Mouse (Mus musculus): ENCODE measurements at regions not wholly inside any gene's neighbourhood (a gene's known extent, or its start where the extent isn't known, plus 50 kb on each side); places are given as distances from the start of the nearest gene placed in this dataset.

- ATAC-seq (replicated peaks in 1 of 2; ENCODE audit: insufficient read depth in 1 of 2, low FRiP score in 2 of 2, low TSS enrichment in 1 of 2, low read depth in 1 of 2, poor library complexity in 2 of 2, severe bottlenecking in 2 of 2), result no peak
Observed at GRCm38 (mm10) chr11:114611690-114612089, 56.6 kb upstream of the Rpl38 start.

DNA sequence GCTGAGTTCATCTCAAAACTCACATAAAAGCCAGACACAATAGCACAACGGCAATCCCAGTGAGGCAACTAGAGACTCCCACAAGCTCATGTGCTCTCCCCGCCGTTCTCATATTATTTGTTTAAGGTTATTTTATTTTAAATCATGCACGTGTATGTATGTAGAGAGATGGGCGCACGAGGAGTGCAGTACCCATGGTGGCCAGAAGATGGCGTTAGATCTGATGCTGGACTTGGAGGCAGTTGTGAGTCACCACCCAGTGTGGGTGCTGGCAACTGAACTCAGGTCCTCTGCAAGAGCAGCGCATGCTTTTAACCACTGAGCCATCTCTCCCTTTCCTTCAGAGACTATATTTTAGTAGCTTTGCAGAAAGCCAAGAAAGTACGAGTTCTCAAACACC lies 60.3 kb upstream of the Rpl38 start:
- no peak for ATAC-seq (replicated peaks in 1 of 2; ENCODE audit: insufficient read depth in 1 of 2, low FRiP score in 2 of 2, low TSS enrichment in 1 of 2, low read depth in 1 of 2, poor library complexity in 2 of 2, severe bottlenecking in 2 of 2)

GRCm38 (mm10) chr11:114603108-114603507 lies 65.2 kb upstream of the Rpl38 start:
- no peak for ATAC-seq (replicated peaks in 1 of 2; ENCODE audit: insufficient read depth in 1 of 2, low FRiP score in 2 of 2, low TSS enrichment in 1 of 2, low read depth in 1 of 2, poor library complexity in 2 of 2, severe bottlenecking in 2 of 2)

DNA sequence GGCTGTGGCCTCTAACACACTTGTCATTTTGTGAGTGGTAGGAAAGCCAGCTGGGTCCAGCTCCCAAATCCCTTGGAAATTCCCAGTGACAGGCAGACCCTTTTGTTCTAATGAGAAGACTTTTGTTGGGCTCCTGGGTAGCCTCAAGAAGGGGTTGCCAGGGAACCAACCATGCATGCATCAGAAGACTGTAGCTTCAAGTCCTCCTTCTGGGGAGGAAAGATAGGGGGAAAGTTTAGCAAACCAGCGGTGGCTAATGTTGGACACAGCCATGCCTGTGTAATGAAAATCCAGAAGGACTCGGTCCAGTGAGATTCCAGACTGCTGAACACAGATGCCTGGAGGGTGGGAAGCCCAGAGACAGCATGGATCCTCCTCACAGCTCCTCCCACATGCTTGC lies 71.1 kb upstream of the Rpl38 start:
- no peak for ATAC-seq (replicated peaks in 1 of 2; ENCODE audit: insufficient read depth in 1 of 2, low FRiP score in 2 of 2, low TSS enrichment in 1 of 2, low read depth in 1 of 2, poor library complexity in 2 of 2, severe bottlenecking in 2 of 2)

DNA sequence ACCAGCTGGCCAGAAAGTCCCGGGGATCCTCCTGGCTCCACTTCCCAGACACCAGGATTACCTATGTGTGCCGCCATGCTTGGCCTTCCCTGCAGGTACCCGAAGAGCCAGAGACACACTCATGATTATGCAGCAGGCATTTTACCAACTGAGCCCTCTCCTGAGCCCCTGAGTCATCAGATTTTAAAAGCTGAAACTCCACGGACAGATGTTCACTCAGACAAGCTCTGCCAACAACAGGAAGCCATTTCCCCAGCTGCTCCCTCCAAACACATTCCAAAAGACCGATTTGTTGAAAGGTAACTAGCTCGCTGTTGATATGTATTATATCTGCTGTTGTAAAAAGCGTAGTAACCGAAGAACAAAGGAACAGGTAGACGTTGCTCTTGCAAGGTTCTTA lies 75.4 kb upstream of the Rpl38 start:
- no peak for ATAC-seq (replicated peaks in 1 of 2; ENCODE audit: insufficient read depth in 1 of 2, low FRiP score in 2 of 2, low TSS enrichment in 1 of 2, low read depth in 1 of 2, poor library complexity in 2 of 2, severe bottlenecking in 2 of 2)

DNA sequence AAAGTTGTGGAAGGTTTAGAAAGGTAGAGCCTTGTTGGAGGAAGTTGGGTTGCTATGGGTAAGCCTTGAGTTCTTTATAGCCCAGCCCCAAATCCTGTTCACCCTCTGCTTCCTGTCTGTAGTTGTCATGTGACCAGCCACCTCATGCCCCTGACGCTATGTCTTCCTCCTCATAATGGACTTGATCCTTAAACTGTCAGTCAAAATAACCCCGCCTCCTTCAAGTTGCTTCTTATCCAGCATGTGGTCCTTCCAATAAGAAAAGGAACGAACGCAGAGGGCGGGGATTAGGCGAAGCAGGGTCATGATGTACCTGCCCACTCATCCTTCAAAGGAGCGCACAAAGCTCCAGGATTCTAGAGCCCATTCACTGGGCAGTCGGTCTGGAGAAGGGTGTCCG lies 79.8 kb upstream of the Rpl38 start:
- ATAC-seq (replicated peaks in 1 of 2; ENCODE audit: insufficient read depth in 1 of 2, low FRiP score in 2 of 2, low TSS enrichment in 1 of 2, low read depth in 1 of 2, poor library complexity in 2 of 2, severe bottlenecking in 2 of 2), result no peak

GRCm38 (mm10) chr11:114587986-114588385 lies 80.3 kb upstream of the Rpl38 start:
- no peak for ATAC-seq (replicated peaks in 1 of 2; ENCODE audit: insufficient read depth in 1 of 2, low FRiP score in 2 of 2, low TSS enrichment in 1 of 2, low read depth in 1 of 2, poor library complexity in 2 of 2, severe bottlenecking in 2 of 2)

- no peak for ATAC-seq (replicated peaks in 1 of 2; ENCODE audit: insufficient read depth in 1 of 2, low FRiP score in 2 of 2, low TSS enrichment in 1 of 2, low read depth in 1 of 2, poor library complexity in 2 of 2, severe bottlenecking in 2 of 2)
Observed at GRCm38 (mm10) chr11:114586400-114586799, 81.9 kb upstream of the Rpl38 start.

DNA sequence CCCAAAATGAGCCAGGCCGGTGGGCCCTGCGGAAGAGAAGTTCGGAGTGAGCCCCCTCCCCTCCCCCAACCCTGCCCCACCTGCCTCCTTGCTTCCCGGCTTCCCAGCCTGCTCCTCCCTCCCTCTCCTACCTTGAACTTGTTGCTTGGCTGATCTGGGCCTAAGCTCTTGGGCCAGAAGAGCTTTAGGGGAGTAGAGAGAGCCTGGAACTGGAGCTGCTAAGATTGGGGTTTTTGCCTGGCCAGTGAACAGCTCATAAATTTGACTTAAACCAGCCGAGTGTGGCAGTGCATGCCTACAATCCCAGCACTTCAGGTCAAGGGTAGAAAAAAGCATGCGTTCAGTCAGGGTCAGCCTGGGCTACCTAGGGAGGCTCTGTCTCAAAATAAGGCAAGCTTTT lies 83.5 kb upstream of the Rpl38 start:
- ATAC-seq (replicated peaks in 1 of 2; ENCODE audit: insufficient read depth in 1 of 2, low FRiP score in 2 of 2, low TSS enrichment in 1 of 2, low read depth in 1 of 2, poor library complexity in 2 of 2, severe bottlenecking in 2 of 2), result no peak

- ATAC-seq (replicated peaks in 1 of 2; ENCODE audit: insufficient read depth in 1 of 2, low FRiP score in 2 of 2, low TSS enrichment in 1 of 2, low read depth in 1 of 2, poor library complexity in 2 of 2, severe bottlenecking in 2 of 2), result no peak
Observed at GRCm38 (mm10) chr11:114584146-114584545, 84.2 kb upstream of the Rpl38 start.

DNA sequence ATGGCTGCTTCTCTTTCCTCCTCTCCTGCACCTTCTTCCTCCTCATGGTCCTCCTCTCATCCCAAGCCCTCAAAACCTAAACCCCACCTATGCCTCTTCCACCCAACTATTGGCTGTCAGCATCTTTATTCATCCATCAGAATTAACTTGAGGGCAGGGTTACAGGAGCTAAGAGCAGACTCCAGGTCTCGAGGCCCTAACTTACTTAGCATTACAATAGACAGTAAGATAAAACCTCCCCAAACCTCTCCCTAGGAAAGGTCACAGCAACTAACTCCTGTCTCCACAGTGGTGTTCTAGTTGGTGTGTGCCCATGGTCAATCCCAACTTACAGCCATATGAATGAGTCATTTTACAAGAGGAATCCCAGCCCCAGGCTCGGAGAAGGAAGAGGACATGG lies 88.3 kb upstream of the Rpl38 start:
- no peak for ATAC-seq (replicated peaks in 1 of 2; ENCODE audit: insufficient read depth in 1 of 2, low FRiP score in 2 of 2, low TSS enrichment in 1 of 2, low read depth in 1 of 2, poor library complexity in 2 of 2, severe bottlenecking in 2 of 2)

DNA sequence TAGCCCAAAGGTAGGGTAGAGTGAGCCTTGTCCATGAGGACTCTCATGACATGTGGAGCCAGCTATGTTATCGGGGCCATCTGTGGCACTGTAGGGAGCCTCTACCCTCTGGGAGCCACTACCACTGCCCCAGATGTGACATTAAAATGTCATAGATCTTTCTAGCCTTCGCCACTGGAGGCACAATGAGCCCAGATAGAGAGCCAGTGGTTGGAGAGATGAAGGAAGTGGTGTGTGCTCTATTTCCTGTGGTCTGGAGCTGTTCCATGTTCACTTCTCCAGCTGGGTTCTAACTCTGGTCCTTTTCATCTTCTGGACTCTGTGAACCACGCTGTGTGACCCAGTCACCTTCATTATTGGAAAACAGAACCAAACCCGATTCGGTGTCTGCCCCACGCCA lies 89.8 kb upstream of the Rpl38 start:
- peak; percentile 87 to 88 for ATAC-seq (replicated peaks in 1 of 2; ENCODE audit: insufficient read depth in 1 of 2, low FRiP score in 2 of 2, low TSS enrichment in 1 of 2, low read depth in 1 of 2, poor library complexity in 2 of 2, severe bottlenecking in 2 of 2)

- ATAC-seq (replicated peaks in 1 of 2; ENCODE audit: insufficient read depth in 1 of 2, low FRiP score in 2 of 2, low TSS enrichment in 1 of 2, low read depth in 1 of 2, poor library complexity in 2 of 2, severe bottlenecking in 2 of 2), result peak; percentile 30 to 46; a peak in 1 of 4 replicates
Observed at GRCm38 (mm10) chr11:114576803-114577202, 91.5 kb upstream of the Rpl38 start.

- peak; percentile 49 to 76 for ATAC-seq (replicated peaks in 1 of 2; ENCODE audit: insufficient read depth in 1 of 2, low FRiP score in 2 of 2, low TSS enrichment in 1 of 2, low read depth in 1 of 2, poor library complexity in 2 of 2, severe bottlenecking in 2 of 2)
Observed at GRCm38 (mm10) chr11:114571144-114571869, 97.0 kb upstream of the Rpl38 start.

- ATAC-seq (replicated peaks in 1 of 2; ENCODE audit: insufficient read depth in 1 of 2, low FRiP score in 2 of 2, low TSS enrichment in 1 of 2, low read depth in 1 of 2, poor library complexity in 2 of 2, severe bottlenecking in 2 of 2), result no peak
Observed at GRCm38 (mm10) chr11:114570076-114570475, 98.2 kb upstream of the Rpl38 start.

GRCm38 (mm10) chr11:114567814-114568800 lies 100.2 kb upstream of the Rpl38 start:
- no peak for ATAC-seq (replicated peaks in 1 of 2; ENCODE audit: insufficient read depth in 1 of 2, low FRiP score in 2 of 2, low TSS enrichment in 1 of 2, low read depth in 1 of 2, poor library complexity in 2 of 2, severe bottlenecking in 2 of 2)

DNA sequence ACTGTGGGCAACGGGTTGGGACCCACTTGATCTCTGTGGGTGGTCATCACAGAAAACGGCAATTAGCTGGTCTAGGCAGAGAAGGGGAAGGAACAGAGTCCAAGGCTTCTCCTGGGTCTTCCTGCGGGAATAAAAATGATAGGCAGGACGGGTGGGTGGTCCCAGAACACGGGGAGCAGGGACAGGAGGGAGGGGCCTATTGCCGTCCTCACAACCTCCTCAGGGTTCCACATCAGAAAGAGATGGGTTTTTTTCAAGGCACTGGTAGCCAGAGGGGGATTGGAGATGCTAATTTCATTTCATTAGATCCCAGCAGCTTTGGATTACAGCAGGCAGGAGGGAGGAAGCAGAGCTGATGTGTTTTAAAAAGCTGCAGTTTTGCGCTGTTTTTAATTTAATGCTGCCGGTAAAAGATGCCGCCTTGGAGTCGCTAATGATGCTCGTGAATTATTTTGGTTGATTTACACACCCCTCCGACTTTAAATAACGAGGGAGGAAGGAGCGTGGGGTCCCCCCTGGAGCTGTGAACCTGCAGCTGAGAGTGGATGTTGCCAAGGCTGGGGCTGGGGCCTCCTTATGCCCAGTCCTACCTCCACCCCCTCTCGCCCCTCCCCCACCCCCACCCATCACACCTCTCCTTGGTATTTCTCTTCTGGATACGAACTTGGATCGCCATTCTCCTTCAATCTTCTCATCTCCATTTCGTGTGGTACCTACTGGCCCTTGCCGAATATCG lies 101.1 kb upstream of the Rpl38 start:
- ATAC-seq (replicated peaks in 1 of 2; ENCODE audit: insufficient read depth in 1 of 2, low FRiP score in 2 of 2, low TSS enrichment in 1 of 2, low read depth in 1 of 2, poor library complexity in 2 of 2, severe bottlenecking in 2 of 2), result no peak

DNA sequence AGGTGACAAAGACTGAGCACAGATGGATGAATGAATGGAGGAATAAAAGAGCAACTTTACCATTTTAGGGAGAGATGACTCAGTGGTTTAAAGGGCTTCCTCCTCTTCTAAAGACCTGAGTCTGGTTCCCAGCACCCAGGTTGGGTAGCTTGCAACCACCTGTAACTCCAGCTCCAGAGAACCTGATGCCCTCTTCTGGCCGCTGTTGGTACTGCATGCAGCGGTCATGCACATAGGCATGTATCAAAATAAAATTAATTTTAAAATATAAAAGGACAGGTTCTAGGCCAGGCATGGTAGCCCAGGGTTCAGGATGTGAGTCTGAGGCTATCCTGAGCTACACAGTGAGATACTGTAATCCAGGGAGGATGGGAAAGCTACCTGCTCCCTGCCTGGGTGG lies 103.4 kb upstream of the Rpl38 start:
- no peak for ATAC-seq (replicated peaks in 1 of 2; ENCODE audit: insufficient read depth in 1 of 2, low FRiP score in 2 of 2, low TSS enrichment in 1 of 2, low read depth in 1 of 2, poor library complexity in 2 of 2, severe bottlenecking in 2 of 2)
